Mouse (Mus musculus) stomach, postnatal 0 days (tissue): ENCODE data around the gene Cxcl1. TPM values are rescaled to one million over a fixed set of nuclear protein-coding genes. Genes with fewer than 3 reads are reported as not detected.
A peak's percentile ranks its signal among the peaks of the same experiment; 100 is the strongest.

ENCODE experiments used
- ATAC-seq: fragments of 200-750 bp; cut with Nextera tagmentation; 2 replicates; pipeline ENCODE4 v1.8.0; 2017; ENCODE audit not compliant: low FRiP score, low TSS enrichment
- DNase-seq: peaks from one replicate; pipeline ENCODE4 v3.0.0-alpha.2; 2016; ENCODE audit warnings: low spot score
- H3K27ac ChIP-seq: fragments of 300-500 bp; sonication (generic); replicated peaks from 2 replicates; pipeline ENCODE4 v1.5.1; 2014; ENCODE audit warnings: mild to moderate bottlenecking, control low read depth
- H3K27me3 ChIP-seq: fragments of 300-500 bp; sonication (generic); 2 replicates; pipeline ENCODE4 v1.6.1; 2014; ENCODE audit warnings: low read length; ENCODE audit not compliant: control insufficient read depth, insufficient read depth
- H3K36me3 ChIP-seq: fragments of 300-500 bp; sonication (generic); 2 replicates; pipeline ENCODE4 v1.6.1; 2014; ENCODE audit warnings: low read length, mixed read lengths; ENCODE audit not compliant: control insufficient read depth, insufficient read depth
- H3K4me1 ChIP-seq: fragments of 300-500 bp; sonication (generic); replicated peaks from 2 replicates; pipeline ENCODE4 v1.6.1; 2014; ENCODE audit warnings: antibody characterized with exemption; ENCODE audit not compliant: control insufficient read depth, insufficient read depth
- H3K4me2 ChIP-seq: fragments of 300-500 bp; sonication (generic); replicated peaks from 2 replicates; pipeline ENCODE4 v1.6.1; 2014; ENCODE audit warnings: low read depth, mild to moderate bottlenecking, control low read depth, moderate library complexity
- H3K4me3 ChIP-seq: fragments of 300-500 bp; sonication (generic); 2 replicates; pipeline ENCODE4 v1.5.1; 2014; ENCODE audit warnings: low read depth, low read length, control low read depth
- H3K9ac ChIP-seq: fragments of 300-500 bp; sonication (generic); 2 replicates; pipeline ENCODE4 v1.6.1; 2014; ENCODE audit warnings: mild to moderate bottlenecking, low read length, control low read depth, mixed read lengths
- H3K9me3 ChIP-seq: fragments of 300-500 bp; sonication (generic); 2 replicates; pipeline ENCODE4 v1.6.1; 2016; ENCODE audit warnings: low read length; ENCODE audit not compliant: control insufficient read depth
- CTCF ChIP-seq: IDR thresholded peaks from 2 replicates; pipeline ENCODE4 v1.5.1; 2016; ENCODE audit warnings: antibody characterized with exemption, low read depth, mild to moderate bottlenecking, moderate library complexity
- EP300 ChIP-seq: optimal IDR thresholded peaks from 2 replicates; pipeline ENCODE3; 2016; ENCODE audit warnings: antibody characterized with exemption
- WGBS: fragments of 180-500 bp; shearing (Covaris S2); extraction: QIAGEN DNeasy Blood & Tissue Kit; methylation state at CpG from one replicate; pipeline ENCODE4 v1.1.7; 2014; 5-methylcytosine and 5-hydroxymethylcytosine counted together
- polyA plus RNA-seq: library from polyadenylated mRNA; unstranded; fragments of >200 nt; fragmentation: Nextera tagmentation; extraction: Ambion mirVana; gene quantifications from 2 replicates; pipeline ENCODE4 v1.2.1, GENCODE M21; 2015

Cxcl1 gene
- polyA plus RNA-seq, 1 experiment from 2014 or later = 0.93 TPM

GRCm38 (mm10) chr5:90894231-90894630 lies 3.2 kb downstream of the Cxcl1 start:
- H3K4me3 ChIP-seq = no peak overlapping the region
- ATAC-seq (no peak), DNase-seq (no peak)
- H3K9ac ChIP-seq = no peak overlapping the region
- H3K27ac ChIP-seq = no peak overlapping the region
- H3K27me3 ChIP-seq = no peaks in the 10 kb centered on the region
- no peaks in the 10 kb centered on the region for H3K36me3 ChIP-seq
- no peaks in the 10 kb centered on the region for H3K4me1 ChIP-seq
- H3K4me2 ChIP-seq = no peak overlapping the region
- TF ChIP-seq EP300 = no peak
- no peak for TF ChIP-seq CTCF
- H3K9me3 ChIP-seq = no peaks in the 10 kb centered on the region
- WGBS = 76% methylated on average over 8 of the region's 8 CpGs

GRCm38 (mm10) chr5:90897429-90897828 lies 6.4 kb downstream of the Cxcl1 start:
- H3K4me2 ChIP-seq = no peak overlapping the region
- DNase-seq (no peak), ATAC-seq (no peak)
- no peaks in the 10 kb centered on the region; the same call in 1 of the 2 replicates for H3K4me1 ChIP-seq
- no peaks in the 10 kb centered on the region for H3K9me3 ChIP-seq
- WGBS = 67% methylated on average over 3 of the region's 3 CpGs
- no peak for TF ChIP-seq EP300
- TF ChIP-seq CTCF = no peak
- no peak overlapping the region for H3K4me3 ChIP-seq
- no peaks in the 10 kb centered on the region for H3K36me3 ChIP-seq
- H3K9ac ChIP-seq = no peak overlapping the region
- no peaks in the 10 kb centered on the region for H3K27me3 ChIP-seq
- no peak overlapping the region for H3K27ac ChIP-seq

GRCm38 (mm10) chr5:90899308-90899707 lies 8.3 kb downstream of the Cxcl1 start:
- 69% methylated on average over 5 of the region's 5 CpGs for WGBS

GRCm38 (mm10) chr5:90900147-90900546 lies 9.1 kb downstream of the Cxcl1 start:
- H3K4me3 ChIP-seq = no peak overlapping the region
- DNase-seq (peak; percentile 76), ATAC-seq (peak; percentile 81; the same call in 1 of the 2 replicates)
- H3K4me1 ChIP-seq = peaks cover 3% of the 10 kb centered on the region; the same call in 1 of the 2 replicates
- no peaks in the 10 kb centered on the region for H3K9me3 ChIP-seq
- 38% methylated on average over 7 of the region's 7 CpGs for WGBS
- H3K36me3 ChIP-seq = no peaks in the 10 kb centered on the region
- TF ChIP-seq CTCF (no peak), EP300 (no peak)
- no peak overlapping the region for H3K27ac ChIP-seq
- no peak overlapping the region for H3K4me2 ChIP-seq
- no peak overlapping the region for H3K9ac ChIP-seq
- no peaks in the 10 kb centered on the region; the same call in 1 of the 2 replicates for H3K27me3 ChIP-seq

More at GRCm38 (mm10) chr5:90899308-90899707, 8.3 kb downstream of the Cxcl1 start:
- no peaks in the 10 kb centered on the region for H3K36me3 ChIP-seq
- no peak overlapping the region for H3K9ac ChIP-seq
- DNase-seq (no peak), ATAC-seq (no peak)
- H3K27ac ChIP-seq = no peak overlapping the region
- TF ChIP-seq EP300 = no peak
- TF ChIP-seq CTCF = no peak
- no peaks in the 10 kb centered on the region; the same call in 1 of the 2 replicates for H3K27me3 ChIP-seq
- H3K4me3 ChIP-seq = no peak overlapping the region
- no peak overlapping the region for H3K4me2 ChIP-seq
- H3K4me1 ChIP-seq = peaks cover 3% of the 10 kb centered on the region; the same call in 1 of the 2 replicates
- H3K9me3 ChIP-seq = no peaks in the 10 kb centered on the region

GRCm38 (mm10) chr5:90900688-90901087 lies 9.6 kb downstream of the Cxcl1 start:
- WGBS = 61% methylated on average over 7 of the region's 7 CpGs
- no peaks in the 10 kb centered on the region for H3K9me3 ChIP-seq
- no peak overlapping the region for H3K9ac ChIP-seq
- ATAC-seq (peak; percentile 43; the same call in 1 of the 2 replicates), DNase-seq (no peak)
- H3K27me3 ChIP-seq = no peaks in the 10 kb centered on the region; the same call in 1 of the 2 replicates
- H3K4me3 ChIP-seq = no peak overlapping the region
- no peaks in the 10 kb centered on the region for H3K36me3 ChIP-seq
- no peak overlapping the region for H3K27ac ChIP-seq
- H3K4me1 ChIP-seq = peaks cover 3% of the 10 kb centered on the region; the same call in 1 of the 2 replicates
- no peak overlapping the region for H3K4me2 ChIP-seq
- TF ChIP-seq EP300 (no peak), CTCF (no peak)

GRCm38 (mm10) chr5:90902380-90903260 lies 11.6 kb downstream of the Cxcl1 start:
- H3K4me3 ChIP-seq = no peak overlapping the region
- no peak overlapping the region for H3K27ac ChIP-seq
- ATAC-seq (no peak), DNase-seq (peak; percentile 30)
- H3K9me3 ChIP-seq = no peaks in the 10 kb centered on the region
- WGBS = 16% methylated on average over 10 of the region's 10 CpGs
- TF ChIP-seq EP300 (no peak), CTCF (peak; percentile 58)
- H3K9ac ChIP-seq = no peak overlapping the region
- peak overlapping the region; percentile 62 for H3K4me2 ChIP-seq
- H3K36me3 ChIP-seq = no peaks in the 10 kb centered on the region
- no peaks in the 10 kb centered on the region; the same call in 1 of the 2 replicates for H3K27me3 ChIP-seq
- H3K4me1 ChIP-seq = peaks cover 3% of the 10 kb centered on the region; the same call in 1 of the 2 replicates
